Mouse (Mus musculus): ENCODE measurements at regions not wholly inside any gene's neighbourhood (a gene's known extent, or its start where the extent isn't known, plus 50 kb on each side); places are given as distances from the start of the nearest gene placed in this dataset.

DNA sequence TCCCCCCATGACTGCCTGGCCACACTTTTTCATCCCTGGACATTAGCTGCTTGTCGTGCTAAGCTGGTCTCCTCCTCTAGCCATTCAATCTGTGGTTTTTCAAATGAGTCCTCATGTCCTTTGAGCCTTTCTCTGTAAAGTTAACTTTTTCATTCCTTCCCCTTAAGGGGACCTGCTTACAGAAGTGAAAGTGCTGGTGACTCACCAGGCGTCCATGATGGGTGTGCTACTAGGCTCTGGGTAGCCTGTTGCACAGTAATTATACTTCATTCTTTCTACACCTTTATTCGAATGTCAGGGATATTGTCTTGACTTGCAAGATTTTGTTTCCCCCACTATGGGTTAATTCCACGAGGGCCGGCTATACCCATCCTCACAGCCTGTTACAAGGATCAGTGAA, 63.2 kb downstream of the Gm26897 start:
- no peaks in the 10 kb centered on the region for H3K36me3 ChIP-seq (ENCODE audit: control insufficient read depth in 1 of 2, insufficient read depth in 2 of 2, low read length in 2 of 2)
- TF ChIP-seq JUND (IDR thresholded peaks at IDR 0.05; ENCODE audit: low read depth, low read length) (no peak), POLR2A (IDR thresholded peaks at IDR 0.05; ENCODE audit: control insufficient read depth in 1 of 2, insufficient read depth in 1 of 2, low read depth in 1 of 2, low read length in 2 of 2, poor library complexity in 1 of 2) (no peak), ZNF384 (IDR thresholded peaks at IDR 0.05; ENCODE audit: low read depth, low read length) (no peak)

GRCm38 (mm10) chr5:111799700-111800311, 66.1 kb downstream of the Gm26897 start:
- Histone ChIP-seq H3K27me3 (ENCODE audit: control insufficient read depth in 1 of 2, insufficient read depth in 2 of 2, low read length in 2 of 2) (no peaks in the 10 kb centered on the region), H3K9me3 (replicated peaks; ENCODE audit: insufficient read depth, low read length) (no peaks in the 10 kb centered on the region), H3K4me1 (ENCODE audit: control insufficient read depth in 1 of 2, insufficient read depth in 2 of 2, low read length in 2 of 2) (no peaks in the 10 kb centered on the region), H3K79me2 (ENCODE audit: control insufficient read depth, insufficient read depth, low read length, poor library complexity) (no peaks in the 10 kb centered on the region), H3K4me3 (ENCODE audit: control insufficient read depth in 1 of 2, insufficient read depth in 1 of 2, low read depth in 2 of 2, low read length in 2 of 2) (no peak overlapping the region), H3K36me3 (ENCODE audit: control insufficient read depth in 1 of 2, insufficient read depth in 2 of 2, low read length in 2 of 2) (no peaks in the 10 kb centered on the region), H3K9ac (ENCODE audit: control insufficient read depth, low read depth, low read length, poor library complexity, severe bottlenecking) (no peak overlapping the region), H3K27ac (ENCODE audit: control insufficient read depth, low read depth, low read length) (no peak overlapping the region)
- DNase-seq (ENCODE audit: low read depth, low spot score): no peak
- no peak for TF ChIP-seq MYB (IDR thresholded peaks at IDR 0.05; ENCODE audit: low read depth, low read length)
- TF ChIP-seq ETS1 (IDR thresholded peaks at IDR 0.05; ENCODE audit: low read depth, low read length): no peak
- no peak for TF ChIP-seq CTCF (IDR thresholded peaks at IDR 0.05 in 2 of 3, conservative IDR thresholded peaks at IDR 0.05 in 1 of 3; ENCODE audit: control insufficient read depth in 1 of 3, insufficient read depth in 1 of 3, low read depth in 2 of 3, low read length in 3 of 3, poor library complexity in 1 of 3, severe bottlenecking in 1 of 3)
- TF ChIP-seq POLR2AphosphoS5 (IDR thresholded peaks at IDR 0.05; ENCODE audit: borderline replicate concordance, low read depth, low read length): no peak
- TF ChIP-seq ZMIZ1 (IDR thresholded peaks at IDR 0.05; ENCODE audit: low read depth, low read length): no peak
- TF ChIP-seq KAT2A (conservative IDR thresholded peaks at IDR 0.05; ENCODE audit: low read depth, low read length): no peak
- TF ChIP-seq EP300 (IDR thresholded peaks at IDR 0.05; ENCODE audit: low read depth in 1 of 2, low read length in 2 of 2): no peak
- no peak for TF ChIP-seq SMC3 (IDR thresholded peaks at IDR 0.05; ENCODE audit: low read depth, low read length)
- no peak for TF ChIP-seq MAX (IDR thresholded peaks at IDR 0.05; ENCODE audit: low read length)
- no peak for TF ChIP-seq CHD2 (IDR thresholded peaks at IDR 0.05; ENCODE audit: low read length)
- no peak for TF ChIP-seq SIN3A (IDR thresholded peaks at IDR 0.05; ENCODE audit: low read length)
- no peak for TF ChIP-seq HCFC1 (IDR thresholded peaks at IDR 0.05; ENCODE audit: low read depth, low read length)
- no peak for TF ChIP-seq MYC (IDR thresholded peaks at IDR 0.05; ENCODE audit: low read depth, low read length)
- TF ChIP-seq E2F4 (IDR thresholded peaks at IDR 0.05; ENCODE audit: borderline replicate concordance, low read depth, low read length): no peak
- TF ChIP-seq NELFE (IDR thresholded peaks at IDR 0.05; ENCODE audit: low read depth, low read length): no peak
- TF ChIP-seq MAZ (IDR thresholded peaks at IDR 0.05; ENCODE audit: low read depth, low read length): no peak
- no peak for TF ChIP-seq TCF12 (IDR thresholded peaks at IDR 0.05; ENCODE audit: low read depth, low read length)
- no peak for TF ChIP-seq TBP (IDR thresholded peaks at IDR 0.05; ENCODE audit: low read depth, low read length)
- no peak for TF ChIP-seq RAD21 (IDR thresholded peaks at IDR 0.05; ENCODE audit: low read depth, low read length)
- TF ChIP-seq ZNF384 (IDR thresholded peaks at IDR 0.05; ENCODE audit: low read depth, low read length): no peak

More for the DNA sequence above, 63.2 kb downstream of the Gm26897 start:
- Histone ChIP-seq H3K27ac (ENCODE audit: control insufficient read depth, low read depth, low read length) (no peak overlapping the region), H3K79me2 (ENCODE audit: control insufficient read depth, insufficient read depth, low read length, poor library complexity) (no peaks in the 10 kb centered on the region), H3K4me1 (ENCODE audit: control insufficient read depth in 1 of 2, insufficient read depth in 2 of 2, low read length in 2 of 2) (no peaks in the 10 kb centered on the region), H3K9ac (ENCODE audit: control insufficient read depth, low read depth, low read length, poor library complexity, severe bottlenecking) (no peak overlapping the region), H3K9me3 (replicated peaks; ENCODE audit: insufficient read depth, low read length) (no peaks in the 10 kb centered on the region), H3K27me3 (ENCODE audit: control insufficient read depth in 1 of 2, insufficient read depth in 2 of 2, low read length in 2 of 2) (no peaks in the 10 kb centered on the region), H3K4me3 (ENCODE audit: control insufficient read depth in 1 of 2, insufficient read depth in 1 of 2, low read depth in 2 of 2, low read length in 2 of 2) (no peak overlapping the region)
- DNase-seq (ENCODE audit: low read depth, low spot score): no peak
